Mouse (Mus musculus) heart, adult 18-20 months (tissue): ENCODE measurements around the gene Nr2c2ap. TPM values are rescaled to one million over a fixed set of nuclear protein-coding genes. Genes with fewer than 3 reads are reported as not detected.

Experiments used
- DNase-seq, 2 experiments: peaks; one replicate each; pipeline ENCODE4 v3.0.0; 2021 to 2022; ENCODE audit warnings: mixed read lengths in 1 of 2
- microRNA-seq, 2 experiments: library from miRNA; unstranded; fragments of <30 nt; microRNA quantifications; one replicate each; pipeline ENCODE4 v1.2.0; 2022
- total RNA-seq, 2 experiments: library from RNA; stranded (reverse); gene quantifications; 2 replicates each; pipeline ENCODE4 v1.2.3; 2021

Gene Nr2c2ap
- total RNA-seq, 2 experiments from 2014 or later: 7.5 to 7.9 TPM

DNA sequence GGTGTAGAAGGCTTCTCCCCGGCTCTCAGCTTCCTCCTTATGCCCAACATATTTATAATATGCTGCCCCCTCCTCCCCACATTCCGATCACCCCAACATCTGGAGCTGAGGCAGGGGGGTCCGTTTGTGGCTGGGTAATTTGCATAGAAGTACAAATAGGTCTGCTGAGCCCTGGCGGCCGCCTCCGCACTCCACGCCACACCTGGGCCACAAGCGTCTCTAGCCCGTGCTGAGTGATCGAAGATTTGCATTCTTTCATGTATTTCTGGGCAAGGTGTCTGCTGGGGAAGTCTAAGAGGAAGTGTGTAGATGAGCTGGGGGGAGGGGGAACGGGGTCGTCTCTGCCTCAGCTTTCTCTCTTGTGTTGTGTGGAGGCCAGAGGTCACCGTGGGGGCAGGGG lies 28.9 kb downstream of the Nr2c2ap start:
- DNase-seq: no peak

- no peak for DNase-seq
These were observed 32.2 kb downstream of the Nr2c2ap start for GRCm38 (mm10) chr8:70163316-70163715.

- DNase-seq: peak; percentile 48 to 76
These were observed 35.5 kb downstream of the Nr2c2ap start for GRCm38 (mm10) chr8:70166504-70167110.

- DNase-seq: no peak
These were observed 39.0 kb downstream of the Nr2c2ap start for GRCm38 (mm10) chr8:70170116-70170515.

DNA sequence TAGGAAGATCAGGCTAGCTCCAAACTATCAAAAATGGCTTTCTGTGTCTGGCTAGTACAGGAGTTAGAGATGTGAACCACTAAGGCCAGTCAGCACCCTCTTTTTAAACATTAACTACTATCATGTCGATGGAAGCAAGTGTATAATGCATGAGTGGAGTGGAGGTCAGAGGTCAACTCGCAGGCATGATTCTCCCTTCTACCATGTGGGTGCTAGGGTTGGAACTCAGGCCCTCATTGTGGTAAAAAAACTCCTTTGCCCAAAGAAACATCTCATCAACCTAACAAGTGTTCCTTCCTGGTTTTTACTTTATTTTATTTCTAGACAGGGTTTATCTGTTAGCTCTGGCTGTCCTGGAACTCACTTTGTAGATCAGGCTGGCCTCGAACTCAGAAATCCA lies 39.6 kb downstream of the Nr2c2ap start:
- no peak for DNase-seq

DNA sequence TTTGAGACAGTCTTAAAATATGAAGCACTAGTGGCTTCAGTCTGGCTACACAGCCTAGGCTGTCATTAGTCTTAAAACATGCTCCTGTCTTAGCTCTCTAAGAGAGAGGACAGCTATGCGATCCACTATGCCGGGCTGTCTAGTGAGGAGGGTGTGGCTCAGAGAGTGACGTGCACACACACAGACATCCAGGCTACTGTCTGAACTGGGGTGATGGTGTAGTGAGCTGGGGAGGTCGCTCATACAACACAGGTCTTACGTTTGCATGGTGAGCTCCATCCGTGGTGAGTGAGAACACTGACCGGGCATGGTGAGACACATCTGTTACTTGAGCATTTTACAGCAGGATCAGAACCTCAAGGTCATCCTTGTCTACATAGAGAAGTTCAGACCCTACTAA lies 40.1 kb downstream of the Nr2c2ap start:
- DNase-seq: no peak

- DNase-seq: peak; percentile 94 to 97
These were observed 41.0 kb downstream of the Nr2c2ap start, which contains the start of gene Tmem161a for GRCm38 (mm10) chr8:70172043-70172681. Gene Tmem161a (plus strand): TSS chr8:70172356.

GRCm38 (mm10) chr8:70173320-70173719 lies 42.2 kb downstream of the Nr2c2ap start:
- DNase-seq: no peak

DNA sequence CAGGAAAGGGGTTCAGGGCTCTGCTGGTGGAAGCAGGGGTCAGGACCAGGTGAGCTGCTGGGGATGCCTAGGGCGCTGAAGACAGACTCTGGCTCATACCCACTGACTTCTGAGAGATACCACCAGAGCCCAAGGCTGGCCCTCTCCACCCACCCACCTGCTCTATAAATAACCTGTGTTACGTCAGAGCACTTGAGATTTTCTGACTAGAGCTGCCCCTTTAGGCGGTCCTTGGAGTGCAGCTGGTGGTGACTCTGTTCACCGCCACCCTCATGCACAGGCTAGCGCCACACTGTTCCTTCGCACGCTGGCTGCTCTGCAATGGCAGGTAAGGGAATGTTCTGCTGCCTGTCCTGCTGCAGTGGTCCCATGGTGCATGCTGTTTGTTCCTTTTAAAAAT lies 42.9 kb downstream of the Nr2c2ap start:
- peak in 1 of 2 experiments; percentile 14 for DNase-seq

DNA sequence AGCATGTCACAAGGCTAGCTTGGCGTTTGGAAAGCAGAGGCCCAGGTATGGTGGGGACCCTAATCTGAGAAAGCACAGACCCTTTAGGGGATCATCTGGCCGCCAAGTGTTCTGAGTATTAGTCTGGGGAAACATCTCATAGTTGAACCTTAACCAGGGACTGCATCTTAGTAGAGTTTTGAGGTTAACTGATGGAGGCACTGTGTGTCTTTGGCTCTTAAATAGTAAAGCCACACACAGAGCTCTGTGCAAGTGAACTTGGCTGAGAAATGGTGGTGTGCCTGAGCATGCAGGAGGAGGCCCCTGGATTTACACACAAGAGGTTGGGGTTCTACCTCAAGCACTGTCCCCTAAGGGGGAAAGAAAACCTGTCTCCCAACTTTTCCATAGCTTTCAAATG lies 47.1 kb downstream of the Nr2c2ap start:
- no peak for DNase-seq

GRCm38 (mm10) chr8:70179082-70179481 lies 47.9 kb downstream of the Nr2c2ap start:
- no peak for DNase-seq

DNA sequence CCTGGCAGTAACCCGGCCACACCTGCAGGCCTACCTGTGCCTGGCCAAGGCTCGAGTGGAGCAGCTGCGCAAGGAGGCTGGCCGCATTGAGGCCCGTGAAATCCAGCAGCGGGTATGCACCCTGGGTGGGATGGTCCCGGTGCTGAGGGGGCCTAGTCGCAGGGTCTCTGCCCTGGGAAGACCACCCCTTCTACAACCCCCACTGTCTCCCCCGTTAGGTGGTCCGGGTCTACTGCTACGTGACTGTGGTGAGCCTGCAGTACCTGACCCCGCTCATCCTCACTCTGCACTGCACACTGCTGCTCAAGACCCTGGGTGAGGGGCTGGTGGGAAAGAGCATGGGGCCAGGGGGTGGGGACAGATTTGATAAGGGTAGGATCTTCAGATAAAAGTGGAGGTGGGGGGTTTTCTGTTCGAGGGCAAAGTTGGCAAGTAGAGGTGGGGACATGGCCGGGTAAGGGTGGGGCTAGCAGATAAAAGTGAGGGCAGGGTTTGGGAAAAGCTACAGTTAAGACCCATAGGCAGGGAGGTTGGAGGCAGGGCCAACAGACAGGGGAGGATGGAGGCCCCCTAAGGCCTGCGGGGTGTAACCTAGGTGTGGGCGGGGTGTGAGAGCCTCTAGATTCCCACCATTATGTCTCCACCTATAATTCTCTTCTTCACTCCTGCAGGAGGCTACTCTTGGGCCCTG lies 50.2 kb downstream of the Nr2c2ap start:
- no peak for DNase-seq

DNA sequence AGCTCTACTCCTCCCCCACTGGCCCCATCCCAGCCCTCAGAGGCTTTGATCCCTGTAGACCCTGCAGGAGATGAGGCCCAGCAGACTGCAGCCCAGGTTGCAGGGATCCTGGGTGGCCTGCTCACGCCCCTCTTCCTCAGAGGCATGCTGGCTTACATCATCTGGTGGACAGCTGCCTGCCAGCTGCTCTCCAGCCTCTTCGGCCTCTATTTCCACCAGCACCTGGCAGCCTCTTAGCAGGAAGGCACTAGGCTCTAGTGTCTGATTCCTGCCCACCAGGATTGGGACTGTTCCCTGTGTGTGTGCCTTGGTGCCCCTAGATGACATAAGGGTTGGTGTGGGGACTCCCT lies 50.7 kb downstream of the Nr2c2ap start:
- DNase-seq: no peak

DNA sequence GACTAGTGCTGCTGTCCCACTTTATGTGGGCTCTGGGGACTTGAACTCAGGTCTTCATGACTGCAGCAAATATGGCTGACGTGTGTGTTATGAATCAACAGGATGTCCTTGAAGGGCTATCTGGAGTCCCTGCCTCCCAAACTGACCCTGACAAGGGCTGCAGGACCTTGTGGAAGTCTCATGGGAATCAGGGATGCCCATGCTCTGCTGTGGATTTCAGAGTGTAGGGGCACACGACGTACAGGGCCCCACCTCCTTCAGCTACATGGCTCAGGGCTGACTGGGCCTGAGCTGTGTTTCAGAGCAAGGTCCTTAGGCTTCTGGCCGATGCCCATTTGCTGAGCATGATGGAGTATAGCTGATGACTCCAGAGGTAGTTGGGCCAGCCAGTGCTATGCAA lies 52.1 kb downstream of the Nr2c2ap start:
- no peak for DNase-seq

Small RNAs within 50 kb of the gene (microRNA-seq; reads per million reads assigned to microRNA genes)
- 0 to 0.27 reads per million in 2 experiments for gene Mir7066

Other genes starting within 250 kb of the Nr2c2ap start
- gene Cilp2, start 243.6 kb upstream of the Nr2c2ap start, total RNA-seq: 1 to 10 TPM; 1.2 to 1.4 TPM
- gene Tssk6, start 229.1 kb upstream of the Nr2c2ap start, total RNA-seq: under 1 TPM in 1 of 2 experiments, not detected in 1; 0.25 TPM
- 100 to 1,000 TPM; 455 to 494 TPM for gene Ndufa13, start 228.8 kb upstream of the Nr2c2ap start, total RNA-seq
- 10 to 100 TPM; 13.7 to 14.2 TPM for gene Yjefn3, start 228.6 kb upstream of the Nr2c2ap start, total RNA-seq
- 10 to 100 TPM; 30.6 to 32.7 TPM for gene Gatad2a, start 134.9 kb upstream of the Nr2c2ap start, total RNA-seq
- 10 to 100 TPM; 30.7 to 32.2 TPM for gene Mau2, start 88.6 kb upstream of the Nr2c2ap start, total RNA-seq
- 10 to 100 TPM; 15.8 to 17.6 TPM for gene Sugp1, start 88.5 kb upstream of the Nr2c2ap start, total RNA-seq
- gene Tm6sf2, start 58.4 kb upstream of the Nr2c2ap start, total RNA-seq: 1 to 10 TPM in 1 of 2 experiments, under 1 TPM in 1; 0.52 to 1.4 TPM
- under 1 TPM in 1 of 2 experiments, not detected in 1; 0.08 TPM for gene Hapln4, start 47.9 kb upstream of the Nr2c2ap start, total RNA-seq
- under 1 TPM in 1 of 2 experiments, not detected in 1; 0.03 TPM for gene Ncan, start 10.5 kb upstream of the Nr2c2ap start, total RNA-seq
- 10 to 100 TPM; 19.8 to 19.9 TPM for gene Rfxank, start 7.8 kb downstream of the Nr2c2ap start, total RNA-seq
- 10 to 100 TPM; 17.6 to 28.5 TPM for gene Borcs8, start 8.2 kb downstream of the Nr2c2ap start, total RNA-seq
- gene Mef2b, start 8.4 kb downstream of the Nr2c2ap start, total RNA-seq: under 1 TPM in 1 of 2 experiments, not detected in 1; 0.31 TPM
- 100 to 1,000 TPM in 1 of 2 experiments, 10 to 100 TPM in 1; 90.1 to 101 TPM for gene Tmem161a, start 41.0 kb downstream of the Nr2c2ap start, total RNA-seq
- 10 to 100 TPM; 53.5 to 54.8 TPM for gene Slc25a42, start 81.0 kb downstream of the Nr2c2ap start, total RNA-seq
- gene Sugp2, start 102.9 kb downstream of the Nr2c2ap start, total RNA-seq: 10 to 100 TPM; 37.3 to 39.1 TPM
- gene Armc6, start 103.1 kb downstream of the Nr2c2ap start, total RNA-seq: 1 to 10 TPM; 6.8 to 7.8 TPM
- gene Homer3, start 151.5 kb downstream of the Nr2c2ap start, total RNA-seq: 1 to 10 TPM; 7.7 to 8.4 TPM
- gene Ddx49, start 171.2 kb downstream of the Nr2c2ap start, total RNA-seq: 10 to 100 TPM; 27.4 to 34.6 TPM
- gene Cope, start 171.2 kb downstream of the Nr2c2ap start, total RNA-seq: 100 to 1,000 TPM; 157 to 174 TPM
- under 1 TPM; 0.55 to 0.57 TPM for gene Cers1, start 184.4 kb downstream of the Nr2c2ap start, total RNA-seq
- gene Gdf1, start 198.5 kb downstream of the Nr2c2ap start, total RNA-seq: under 1 TPM in 1 of 2 experiments, not detected in 1; 0.28 TPM
- 10 to 100 TPM; 46.1 to 46.8 TPM for gene Upf1, start 221.9 kb downstream of the Nr2c2ap start, total RNA-seq
- gene Comp, start 242.2 kb downstream of the Nr2c2ap start, total RNA-seq: 1 to 10 TPM; 5.1 to 6.6 TPM